Mouse (Mus musculus): Measurements from ENCODE around the gene Gm11146. TPM values are rescaled to one million over a fixed set of nuclear protein-coding genes. Genes with fewer than 3 reads are reported as not detected.

Gm11146 gene
- not detected in 3 replicates for total RNA-seq (2017)

DNA sequence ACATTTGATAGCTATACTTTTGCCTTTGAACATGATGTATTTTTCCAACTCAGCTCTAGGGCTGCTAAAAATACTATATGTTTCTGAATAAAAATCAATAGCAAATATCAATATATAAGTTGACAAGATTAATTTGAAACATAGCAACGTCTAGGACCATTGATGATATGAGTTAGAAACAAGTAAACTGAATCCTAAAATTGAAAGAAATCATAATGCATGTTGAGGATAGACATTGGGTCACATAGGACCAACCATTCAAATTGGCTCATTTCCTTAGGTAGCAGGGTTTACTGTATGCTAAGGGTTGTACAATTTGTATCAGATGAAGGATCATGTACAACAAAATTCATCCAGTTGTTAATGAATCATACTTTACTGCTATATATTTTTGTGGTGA is at the start of gene Gm11146:
TSS of gene Gm11146 (minus strand) at position 101 of the 400 bp plus-strand sequence.
- no peak for ATAC-seq (replicated peaks; ENCODE audit: insufficient number of reproducible peaks, low FRiP score, low TSS enrichment, poor library complexity, severe bottlenecking)

DNA sequence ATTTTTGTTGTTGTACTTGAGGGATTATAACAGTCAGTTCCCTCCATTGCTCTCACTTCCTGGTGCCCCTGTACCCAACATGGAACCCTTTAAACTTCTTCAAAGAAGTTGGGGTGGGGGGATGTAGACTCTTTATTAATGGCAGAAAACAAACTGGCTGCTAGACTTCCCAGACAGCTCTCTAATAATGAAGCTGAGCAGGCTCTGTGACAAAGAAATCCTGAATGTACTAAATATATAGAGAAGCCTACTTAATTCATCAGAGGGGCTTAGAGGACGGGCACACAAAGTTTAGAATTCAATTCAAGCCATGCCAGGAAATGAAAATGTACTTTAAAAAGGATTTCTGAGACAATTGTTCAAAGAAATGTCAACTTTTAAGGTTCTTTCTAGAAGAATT is 48.7 kb upstream of the Gm11146 start:
- no peak for ATAC-seq (replicated peaks; ENCODE audit: insufficient number of reproducible peaks, low FRiP score, low TSS enrichment, poor library complexity, severe bottlenecking)

DNA sequence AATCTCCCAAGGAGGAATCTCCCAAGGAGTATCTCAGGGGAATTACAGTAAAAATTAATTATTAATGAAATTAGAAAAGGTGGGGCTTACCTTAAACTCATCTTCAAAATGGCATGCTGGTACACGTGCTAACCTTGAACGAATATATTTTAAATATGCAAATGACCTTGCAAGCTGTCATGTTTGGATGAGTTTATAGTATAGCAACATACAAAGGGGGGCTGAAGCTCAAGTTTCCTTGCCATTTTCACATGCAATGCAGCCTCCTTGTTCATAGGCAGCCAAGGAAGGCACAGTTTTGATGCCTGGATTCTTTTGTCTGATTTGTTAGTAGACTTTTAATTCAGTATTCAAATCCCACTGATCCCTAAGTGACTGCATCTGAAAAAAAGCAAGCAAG is 47.1 kb upstream of the Gm11146 start:
- ATAC-seq (replicated peaks; ENCODE audit: insufficient number of reproducible peaks, low FRiP score, low TSS enrichment, poor library complexity, severe bottlenecking) = no peak

DNA sequence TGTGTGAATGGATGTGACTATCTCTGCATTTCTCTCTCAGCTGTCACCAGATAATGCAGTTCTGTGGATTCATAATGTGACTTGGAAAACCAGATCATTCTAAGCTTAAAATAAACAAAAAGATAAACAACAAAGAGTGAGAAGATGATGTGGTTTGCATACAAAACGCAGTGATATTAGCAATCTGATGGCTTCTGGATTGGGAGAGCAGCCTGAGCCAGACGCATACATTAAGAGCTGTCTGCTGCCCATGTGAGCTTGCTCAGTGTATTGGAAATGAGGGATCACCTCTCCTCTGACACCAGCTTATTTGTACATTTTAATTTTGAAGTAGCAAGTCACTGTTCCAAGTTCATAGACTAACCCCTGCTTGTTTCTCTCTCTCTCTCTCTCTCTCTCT is 46.3 kb upstream of the Gm11146 start:
- no peak for ATAC-seq (replicated peaks; ENCODE audit: insufficient number of reproducible peaks, low FRiP score, low TSS enrichment, poor library complexity, severe bottlenecking)

DNA sequence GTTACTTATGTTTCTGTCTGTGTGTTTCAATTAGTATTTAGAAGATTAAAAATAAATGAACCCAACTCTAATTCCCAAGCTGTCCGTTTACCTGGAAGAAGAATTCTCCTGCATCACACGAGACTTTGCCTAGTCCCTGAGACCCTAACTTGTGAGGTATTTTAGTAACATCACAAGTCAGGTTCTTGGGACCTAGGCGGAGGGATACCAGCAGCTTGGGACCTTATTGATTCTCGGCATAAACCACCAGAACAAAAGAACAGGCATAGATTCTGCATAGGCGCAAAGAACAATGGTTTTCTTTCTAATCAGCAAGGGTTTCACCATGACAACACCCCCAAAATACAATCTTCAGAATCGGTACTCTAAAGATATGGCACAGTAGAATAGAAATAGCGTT is 44.3 kb upstream of the Gm11146 start:
- ATAC-seq (replicated peaks; ENCODE audit: insufficient number of reproducible peaks, low FRiP score, low TSS enrichment, poor library complexity, severe bottlenecking) = no peak

DNA sequence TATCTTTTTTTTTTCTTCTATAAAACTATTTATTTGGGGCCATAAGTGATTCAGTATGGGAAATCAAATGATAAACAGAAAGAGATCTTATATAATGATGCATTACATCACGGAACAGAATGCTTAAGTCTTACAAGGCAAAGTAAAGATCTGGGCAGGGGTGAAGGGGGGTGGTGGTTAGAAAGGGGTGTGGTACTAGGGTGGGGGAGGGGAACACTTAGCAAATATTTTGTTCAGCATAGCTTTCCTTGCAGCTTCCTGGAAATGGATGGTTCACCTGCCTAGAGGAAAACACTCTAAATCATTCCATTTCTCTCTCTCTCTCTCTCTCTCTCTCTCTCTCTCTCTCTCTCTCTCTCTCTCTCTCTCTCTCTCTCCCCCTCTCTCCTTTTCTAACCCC is 43.1 kb upstream of the Gm11146 start:
- ATAC-seq (replicated peaks; ENCODE audit: insufficient number of reproducible peaks, low FRiP score, low TSS enrichment, poor library complexity, severe bottlenecking) = no peak

DNA sequence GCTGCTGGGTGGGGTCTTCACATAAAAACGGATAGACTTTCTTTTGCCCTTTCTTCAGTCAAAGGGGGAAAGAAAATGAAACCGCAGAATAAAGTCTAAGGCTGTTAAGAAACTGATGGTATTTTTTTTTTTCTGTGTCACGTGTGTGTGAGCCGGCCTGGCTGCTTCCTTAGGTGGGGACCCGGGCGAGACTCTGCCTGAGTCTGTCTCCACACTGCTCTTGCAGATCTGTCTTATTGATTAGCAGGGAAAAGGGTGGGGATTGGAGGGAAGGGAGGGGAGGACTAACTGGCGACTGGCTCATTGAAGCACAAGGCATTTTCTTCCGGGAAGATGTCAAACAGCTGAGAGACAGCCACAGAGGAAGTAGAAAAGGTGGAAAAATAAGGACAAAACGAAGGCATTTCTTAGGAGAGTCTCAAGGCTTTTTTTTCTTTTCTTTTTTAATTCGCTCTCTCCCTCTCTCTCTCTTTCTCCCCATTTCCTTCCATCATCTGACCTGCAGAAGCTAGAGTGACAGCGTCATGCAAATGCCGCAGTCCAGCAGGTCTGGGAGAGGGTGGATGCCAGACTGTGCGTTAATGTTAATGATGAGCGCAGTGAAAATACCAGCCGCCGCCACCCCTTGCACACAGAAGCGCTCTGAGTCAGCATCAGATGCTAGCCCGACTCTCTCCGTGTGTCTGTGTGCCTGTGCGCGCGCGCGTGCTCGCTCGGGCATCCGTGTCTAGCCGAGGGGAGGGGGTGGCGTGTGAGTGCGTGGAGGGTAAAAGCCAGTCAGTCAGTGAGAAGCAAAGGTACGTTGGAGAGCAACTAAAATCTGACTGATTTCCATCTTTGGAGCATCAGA is 42.2 kb upstream of the Gm11146 start:
- ATAC-seq (replicated peaks; ENCODE audit: insufficient number of reproducible peaks, low FRiP score, low TSS enrichment, poor library complexity, severe bottlenecking) = 0 out of 2 replicates have a peak, but pooled peaks have one; percentile 35

DNA sequence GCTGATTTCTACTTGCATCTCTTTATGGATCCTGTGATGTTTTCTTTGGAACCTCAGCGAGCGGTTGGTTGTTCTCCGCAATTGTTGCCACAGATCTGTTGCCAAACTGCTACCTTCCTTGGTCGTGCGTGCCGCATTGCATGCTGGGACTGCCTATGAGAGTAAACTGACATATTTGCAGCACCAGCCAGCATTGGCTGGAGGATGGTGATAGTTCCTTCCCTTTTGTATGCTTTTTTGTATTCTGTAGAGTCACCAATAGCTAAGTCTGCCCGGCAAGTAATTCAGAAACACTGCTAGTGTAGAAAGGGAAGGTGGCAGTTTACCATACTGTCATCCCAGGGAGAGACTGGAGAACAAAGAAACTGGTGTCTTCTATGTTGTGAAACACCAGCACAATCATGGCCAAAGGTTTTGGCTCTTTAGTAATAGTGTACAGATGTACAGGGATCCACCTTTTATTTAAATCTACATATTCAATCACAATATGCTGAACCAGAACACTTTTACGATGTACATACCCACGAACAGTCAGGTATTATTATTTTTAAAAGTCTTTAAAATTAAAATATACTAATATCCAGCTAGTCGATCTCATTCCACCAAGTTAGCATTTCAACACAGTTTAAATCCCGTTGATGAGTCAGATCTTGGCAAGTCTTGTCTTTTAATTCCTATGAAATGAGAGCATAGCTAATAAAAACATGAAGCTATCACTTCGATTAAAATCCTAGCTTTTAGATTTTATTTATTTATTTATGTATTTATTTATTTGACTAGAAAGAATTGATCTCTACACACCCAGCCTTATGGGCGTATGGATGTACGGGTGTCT is 41.4 kb upstream of the Gm11146 start:
- ATAC-seq (replicated peaks; ENCODE audit: insufficient number of reproducible peaks, low FRiP score, low TSS enrichment, poor library complexity, severe bottlenecking) = peak; percentile 47; the same call in 1 of the 2 replicates

DNA sequence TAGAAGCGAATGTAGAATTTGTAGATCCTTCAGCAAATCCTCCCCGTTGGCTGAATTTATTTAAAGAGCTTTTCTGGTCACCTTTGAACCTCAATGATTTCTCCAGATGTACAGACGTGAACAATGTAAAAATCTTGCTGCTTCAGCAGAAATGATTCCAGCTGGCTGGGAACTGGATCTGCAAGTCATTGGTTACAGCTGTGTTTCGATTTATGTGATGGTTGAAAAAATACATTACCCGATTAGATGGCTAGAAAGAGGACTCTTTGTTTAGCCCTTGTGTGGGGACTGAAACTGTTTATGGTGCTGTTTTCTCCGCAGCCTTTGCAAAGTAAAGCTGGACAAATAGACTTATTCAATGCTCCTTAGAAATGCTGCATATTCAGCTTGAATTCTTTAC is 34.6 kb upstream of the Gm11146 start:
- no peak for ATAC-seq (replicated peaks; ENCODE audit: insufficient number of reproducible peaks, low FRiP score, low TSS enrichment, poor library complexity, severe bottlenecking)

DNA sequence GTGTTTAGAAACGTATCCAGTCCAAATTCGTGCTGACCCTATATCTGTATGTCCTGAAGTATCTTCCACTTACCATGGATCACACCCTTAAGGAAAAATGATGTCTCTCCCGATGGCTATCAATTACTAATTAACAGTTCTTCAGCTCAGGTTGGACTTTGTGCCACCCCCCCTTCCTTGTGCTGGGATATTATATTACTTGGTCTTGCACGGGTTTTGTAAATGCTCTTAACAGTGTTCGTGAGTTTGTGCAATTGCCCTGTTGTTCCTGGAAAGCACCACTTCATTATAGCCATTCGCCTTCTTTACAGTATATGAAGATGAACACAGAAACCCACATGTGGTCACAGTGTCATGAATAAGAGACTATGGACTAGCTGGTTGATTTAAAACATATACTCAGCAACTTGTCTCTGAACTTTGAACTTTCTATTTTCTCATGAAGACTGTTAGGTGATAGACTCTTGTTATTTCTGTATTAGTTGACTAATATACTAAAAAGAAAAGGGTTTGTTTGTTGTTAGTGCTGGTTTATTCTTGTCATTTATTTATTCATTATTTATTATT is 30.5 kb upstream of the Gm11146 start:
- no peak for ATAC-seq (replicated peaks; ENCODE audit: insufficient number of reproducible peaks, low FRiP score, low TSS enrichment, poor library complexity, severe bottlenecking)

DNA sequence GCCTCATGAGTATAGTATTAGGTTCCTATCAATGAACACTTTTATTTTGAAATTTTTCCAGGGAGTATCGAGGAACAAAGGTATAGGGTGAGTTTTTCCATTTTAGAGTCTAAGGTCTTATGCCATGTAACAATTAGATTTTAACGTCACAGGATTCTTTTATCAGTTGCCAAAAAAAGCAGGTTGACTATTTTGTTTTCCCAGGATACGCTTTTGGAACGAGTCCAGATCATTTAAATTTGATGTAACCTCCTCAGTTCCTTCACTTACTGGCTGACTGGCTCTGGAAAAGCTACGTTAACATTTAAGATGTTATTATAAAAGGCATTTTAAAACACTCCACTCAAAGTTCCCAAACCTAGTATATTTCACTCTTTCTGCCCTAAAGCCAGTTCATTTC is 20.8 kb upstream of the Gm11146 start:
- ATAC-seq (replicated peaks; ENCODE audit: insufficient number of reproducible peaks, low FRiP score, low TSS enrichment, poor library complexity, severe bottlenecking) = no peak

DNA sequence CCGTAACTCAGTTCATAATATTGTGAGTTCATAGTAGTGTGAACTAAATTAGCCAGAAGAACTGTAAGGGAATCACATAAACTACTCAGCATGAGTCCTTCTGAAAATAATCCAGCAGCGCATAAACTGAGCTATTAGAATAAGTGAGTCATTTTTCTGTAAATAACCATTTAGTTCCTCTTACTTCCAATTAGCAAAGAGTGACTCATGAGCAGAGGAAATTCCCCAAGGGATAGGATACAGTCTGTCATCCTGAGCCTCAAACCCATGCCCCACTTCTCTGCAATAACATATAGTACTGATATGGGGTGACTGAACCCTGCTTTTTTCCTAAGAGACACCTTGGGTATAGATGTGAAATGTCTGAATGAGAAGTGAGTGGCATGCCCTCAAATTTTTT is 687 bp upstream of the Gm11146 start:
- no peak for ATAC-seq (replicated peaks; ENCODE audit: insufficient number of reproducible peaks, low FRiP score, low TSS enrichment, poor library complexity, severe bottlenecking)

DNA sequence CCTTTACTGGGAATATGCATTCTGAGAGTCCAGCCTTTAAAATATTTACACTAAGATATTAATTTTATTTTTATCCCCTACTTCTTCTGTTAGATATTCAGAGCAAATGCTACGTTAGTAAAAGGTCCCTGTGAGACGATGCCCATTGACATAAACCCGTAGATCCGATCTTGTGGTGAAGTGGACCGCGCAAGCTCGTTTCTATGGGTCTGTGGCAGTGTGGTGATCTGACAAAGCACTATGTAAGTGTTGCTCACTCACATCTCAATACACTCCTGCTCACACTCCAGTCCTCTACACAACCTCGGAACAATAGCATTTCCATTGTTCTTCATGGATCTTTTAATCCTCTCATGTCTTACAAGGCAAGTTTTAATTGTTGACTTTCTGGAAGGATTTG is 3.1 kb downstream of the Gm11146 start:
- no peak for ATAC-seq (replicated peaks; ENCODE audit: insufficient number of reproducible peaks, low FRiP score, low TSS enrichment, poor library complexity, severe bottlenecking)

DNA sequence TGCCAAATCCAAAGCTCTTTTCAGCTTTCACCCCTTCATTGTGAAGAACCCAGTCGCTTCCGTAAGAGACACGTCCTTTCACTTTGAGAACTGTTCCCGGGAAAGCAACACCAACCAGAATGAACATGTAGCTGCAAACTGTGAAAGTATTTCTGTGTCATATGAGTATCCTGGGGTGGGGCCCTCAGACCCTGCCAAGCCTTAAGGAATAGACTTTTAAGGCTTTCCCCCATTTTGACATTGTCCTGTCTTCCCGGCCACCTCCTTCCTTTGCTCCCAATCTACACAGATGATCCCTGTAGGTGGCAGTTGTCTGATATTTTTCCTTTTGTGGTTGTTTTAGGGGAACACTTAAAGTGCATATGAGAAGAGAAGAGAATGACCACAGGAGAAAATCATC is 5.3 kb downstream of the Gm11146 start:
- no peak for ATAC-seq (replicated peaks; ENCODE audit: insufficient number of reproducible peaks, low FRiP score, low TSS enrichment, poor library complexity, severe bottlenecking)

DNA sequence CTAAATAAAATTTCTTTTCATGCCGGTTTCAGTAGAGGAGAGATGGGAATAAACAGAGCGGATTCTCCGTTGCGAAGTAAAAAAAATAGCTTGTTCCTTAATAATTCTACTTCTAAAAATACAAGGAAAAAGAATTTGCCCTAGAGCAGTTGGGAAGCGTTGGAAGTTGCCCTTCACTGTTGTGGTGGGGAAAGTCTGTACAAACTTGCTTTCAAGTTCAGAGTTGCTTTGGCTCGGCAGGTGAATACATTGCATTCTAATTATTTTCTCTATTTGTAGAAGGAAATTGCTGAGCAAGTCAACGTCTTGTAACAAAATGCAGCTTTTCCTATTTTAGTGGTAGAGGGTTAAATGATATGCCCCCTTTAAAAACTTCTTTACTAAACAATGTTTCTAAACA is 6.2 kb downstream of the Gm11146 start:
- ATAC-seq (replicated peaks; ENCODE audit: insufficient number of reproducible peaks, low FRiP score, low TSS enrichment, poor library complexity, severe bottlenecking) = no peak

DNA sequence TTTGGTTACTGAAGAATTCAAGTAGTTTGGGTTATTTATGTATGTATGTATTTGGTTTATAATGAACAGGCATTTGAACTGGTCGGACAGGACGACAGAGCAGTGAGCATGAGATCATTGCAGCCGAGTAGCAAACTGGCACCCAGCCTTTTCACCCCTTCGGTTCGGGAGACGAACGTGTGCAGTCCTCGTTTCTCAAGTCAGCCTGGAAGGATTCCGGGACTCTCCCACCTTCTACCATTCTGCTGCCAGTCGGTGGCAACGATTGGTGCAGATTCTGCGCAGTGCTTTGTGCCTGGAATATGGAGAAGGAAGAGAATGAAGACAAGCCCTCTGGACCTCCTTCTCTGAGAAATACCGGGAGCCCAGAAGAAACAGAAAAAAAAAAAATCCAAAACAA is 7.3 kb downstream of the Gm11146 start:
- ATAC-seq (replicated peaks; ENCODE audit: insufficient number of reproducible peaks, low FRiP score, low TSS enrichment, poor library complexity, severe bottlenecking) = no peak

DNA sequence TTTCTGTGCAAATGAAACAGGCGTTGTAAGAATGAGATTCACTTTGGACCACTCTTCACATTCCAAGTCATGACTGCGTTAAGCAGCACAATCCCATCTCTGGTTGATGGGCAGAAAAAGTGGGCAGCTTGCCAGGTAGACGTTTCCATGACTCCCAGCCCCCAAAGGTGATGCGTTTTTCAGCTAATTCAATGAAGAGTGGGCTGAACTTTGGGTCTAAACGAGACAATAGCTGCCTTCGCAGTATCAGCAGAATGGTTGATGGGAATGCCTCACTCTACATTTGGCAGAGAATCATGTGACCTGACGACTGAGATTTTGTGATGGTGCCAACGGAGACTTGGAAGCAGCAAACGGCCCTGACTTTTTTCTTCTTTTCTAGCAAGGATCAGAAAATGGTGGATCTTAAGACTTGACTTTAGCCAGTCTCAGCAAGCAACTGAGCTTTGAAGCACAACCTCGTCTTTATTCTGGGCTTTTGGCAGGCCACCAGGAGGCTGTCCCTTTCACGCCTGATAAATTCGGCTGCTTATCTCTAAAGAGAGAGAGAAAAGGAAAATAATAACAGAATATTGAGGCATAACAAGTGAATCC is 8.0 kb downstream of the Gm11146 start:
- no peak for ATAC-seq (replicated peaks; ENCODE audit: insufficient number of reproducible peaks, low FRiP score, low TSS enrichment, poor library complexity, severe bottlenecking)

DNA sequence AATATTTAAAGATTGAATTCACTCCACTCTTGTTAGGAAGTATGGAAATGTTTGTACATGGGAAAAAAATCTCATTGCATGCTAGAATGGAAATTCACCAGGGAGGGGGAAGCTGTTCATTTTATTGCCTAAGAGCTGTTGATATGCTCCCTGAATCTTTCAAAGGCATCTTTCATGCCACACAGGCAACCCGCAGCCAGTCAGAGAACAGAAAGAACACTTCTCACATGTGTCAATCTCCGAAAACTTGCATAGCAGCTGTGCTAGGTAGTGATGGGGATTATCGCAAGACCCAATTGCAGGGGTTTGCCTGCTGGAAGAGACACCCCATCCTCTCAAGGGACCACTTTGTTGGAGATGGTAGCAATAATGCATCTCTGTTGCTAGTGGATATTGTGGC is 8.9 kb downstream of the Gm11146 start:
- no peak for ATAC-seq (replicated peaks; ENCODE audit: insufficient number of reproducible peaks, low FRiP score, low TSS enrichment, poor library complexity, severe bottlenecking)

DNA sequence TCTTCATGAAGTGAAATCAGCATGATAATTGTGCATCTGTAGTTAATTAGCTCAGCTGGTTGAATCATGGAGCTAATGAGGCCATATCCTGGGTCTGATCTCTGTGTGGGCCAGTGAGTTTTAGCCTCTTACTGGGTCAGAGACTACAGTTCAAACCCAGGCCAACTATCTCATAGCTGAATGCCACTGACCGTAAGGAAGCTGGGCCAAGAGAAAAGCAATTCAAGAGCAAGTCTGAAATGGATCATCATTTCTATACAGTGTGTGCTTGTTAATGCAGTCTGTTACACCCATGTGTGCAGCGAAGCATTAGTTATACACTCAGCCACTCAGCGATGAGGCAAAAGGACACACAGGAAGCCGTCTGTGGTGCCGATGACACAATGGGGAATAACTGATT is 28.9 kb downstream of the Gm11146 start:
- no peak for ATAC-seq (replicated peaks; ENCODE audit: insufficient number of reproducible peaks, low FRiP score, low TSS enrichment, poor library complexity, severe bottlenecking)

Measured in monocyte, adult 5-6 weeks (primary cell).